Mouse (Mus musculus) stomach, postnatal 0 days (tissue): ENCODE measurements at regions not wholly inside any gene's neighbourhood (a gene's known extent, or its start where the extent isn't known, plus 50 kb on each side); places are given as distances from the start of the nearest gene placed in this dataset.

ENCODE experiments used
- CTCF ChIP-seq: IDR thresholded peaks from 2 replicates; pipeline ENCODE4 v1.5.1; 2016; ENCODE audit warnings: antibody characterized with exemption, low read depth, mild to moderate bottlenecking, moderate library complexity
- EP300 ChIP-seq: optimal IDR thresholded peaks from 2 replicates; pipeline ENCODE3; 2016; ENCODE audit warnings: antibody characterized with exemption

DNA sequence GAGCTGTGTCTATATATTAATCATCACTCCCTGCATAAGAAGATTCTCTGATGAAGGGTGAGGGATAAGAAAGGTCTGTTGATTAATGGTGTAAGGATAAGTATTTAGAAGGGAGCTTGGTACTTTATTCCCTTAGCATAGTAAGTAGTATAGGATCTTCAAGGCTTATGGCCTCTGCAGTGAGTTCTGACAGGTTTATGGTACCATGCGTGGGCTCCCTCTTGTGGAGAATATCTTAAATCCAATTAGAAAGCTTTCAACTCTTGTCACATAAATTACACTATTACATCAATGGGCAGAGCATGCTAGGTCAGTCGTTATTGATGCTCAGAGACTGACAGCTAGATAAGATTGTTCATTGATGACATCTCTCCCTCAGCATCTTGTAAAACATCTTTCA, 112.7 kb upstream of the Grin3a start:
- TF ChIP-seq CTCF (peak; percentile 74), EP300 (no peak)
